Mouse (Mus musculus) megakaryocyte, embryonic 14.5 days (primary cell): ENCODE results near the gene Tapbpl. TPM values are rescaled to one million over a fixed set of nuclear protein-coding genes. Genes with fewer than 3 reads are reported as not detected.

Experiments
- H3K27me3 ChIP-seq: replicated peaks from 2 replicates; pipeline ENCODE3; 2012; ENCODE audit warnings: inconsistent platforms
- H3K36me3 ChIP-seq: replicated peaks from 2 replicates; pipeline ENCODE3; 2012; ENCODE audit warnings: low read length, inconsistent platforms, mixed read lengths
- H3K4me1 ChIP-seq: 2 replicates; pipeline ENCODE4 v1.6.1; 2012; ENCODE audit warnings: inconsistent platforms
- H3K4me3 ChIP-seq: replicated peaks from 2 replicates; pipeline ENCODE3; 2012; ENCODE audit warnings: moderate library complexity, mild to moderate bottlenecking, inconsistent platforms
- H3K9me3 ChIP-seq: 2 replicates; pipeline ENCODE4 v1.6.1; 2012; ENCODE audit warnings: inconsistent platforms
- FLI1 ChIP-seq: IDR thresholded peaks from 2 replicates; pipeline ENCODE4 v1.6.1; 2012; ENCODE audit warnings: low read length, inconsistent platforms, mixed read lengths
- GATA1 ChIP-seq: IDR thresholded peaks from 3 replicates; pipeline ENCODE4 v1.6.1; 2012; ENCODE audit warnings: mixed read lengths, low read length, inconsistent platforms, borderline replicate concordance
- polyA plus RNA-seq: library from polyadenylated mRNA; stranded (reverse); fragments of >175 nt; gene quantifications from 2 replicates; pipeline ENCODE4 v1.2.3, GENCODE M21; 2012; ENCODE audit warnings: low replicate concordance; ENCODE audit not compliant: insufficient read depth

The Tapbpl gene
- polyA plus RNA-seq, 1 experiment, result 6.0 TPM

- Histone ChIP-seq H3K36me3 (peaks cover 82% of the 10 kb centered on the region), H3K27me3 (no peaks in the 10 kb centered on the region), H3K4me3 (no peak overlapping the region), H3K9me3 (no peaks in the 10 kb centered on the region), H3K4me1 (peaks cover 21% of the 10 kb centered on the region)
- TF ChIP-seq GATA1 (no peak), FLI1 (no peak)
These were observed 45.5 kb downstream of the Tapbpl start for GRCm38 (mm10) chr6:125186203-125186602.

- H3K4me3 ChIP-seq, result no peak overlapping the region
- no peaks in the 10 kb centered on the region for H3K27me3 ChIP-seq
- H3K36me3 ChIP-seq, result peaks cover 95% of the 10 kb centered on the region
- H3K9me3 ChIP-seq, result no peaks in the 10 kb centered on the region
- peaks cover 4% of the 10 kb centered on the region; the same call in 1 of the 2 replicates for H3K4me1 ChIP-seq
- TF ChIP-seq FLI1 (no peak), GATA1 (no peak)
These were observed 49.5 kb downstream of the Tapbpl start for GRCm38 (mm10) chr6:125182133-125182532.

DNA sequence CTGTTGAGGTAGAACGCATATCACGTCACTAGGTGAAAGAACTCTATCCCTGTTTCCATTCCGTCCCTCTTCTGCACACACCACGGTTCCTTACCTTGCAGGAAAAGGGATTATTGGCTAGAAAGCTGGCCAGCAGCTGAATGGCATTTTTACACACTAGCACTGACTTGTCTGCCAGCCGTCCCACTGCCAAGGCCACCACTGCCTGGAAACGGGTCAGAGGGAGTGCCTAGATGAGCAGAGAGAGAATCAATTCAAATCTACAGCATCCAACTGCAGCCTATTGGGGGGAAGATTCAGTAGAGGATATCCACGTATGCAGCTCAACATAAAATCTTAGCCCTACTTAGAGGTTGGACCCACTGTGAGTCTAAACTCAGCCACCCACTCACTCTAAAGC, 52.1 kb downstream of the Tapbpl start:
- 0 out of 2 replicates have a peak, but pooled peaks cover 3% of the 10 kb centered on the region for H3K4me1 ChIP-seq
- peaks cover 95% of the 10 kb centered on the region for H3K36me3 ChIP-seq
- no peaks in the 10 kb centered on the region for H3K27me3 ChIP-seq
- H3K9me3 ChIP-seq, result no peaks in the 10 kb centered on the region
- no peak for TF ChIP-seq FLI1
- no peak for TF ChIP-seq GATA1
- no peak overlapping the region for H3K4me3 ChIP-seq

- H3K4me3 ChIP-seq, result no peak overlapping the region
- no peaks in the 10 kb centered on the region for H3K9me3 ChIP-seq
- TF ChIP-seq GATA1 (no peak), FLI1 (no peak)
- H3K4me1 ChIP-seq, result no peaks in the 10 kb centered on the region
- peaks cover 97% of the 10 kb centered on the region for H3K36me3 ChIP-seq
- H3K27me3 ChIP-seq, result no peaks in the 10 kb centered on the region
These were observed 56.2 kb downstream of the Tapbpl start for GRCm38 (mm10) chr6:125175469-125175868.

Other genes starting within 250 kb of the Tapbpl start
- gene Pianp, start 235.2 kb downstream of the Tapbpl start, polyA plus RNA-seq, result 2.5 and 7.7 TPM in 2 replicates
- gene Zfp384, start 222.7 kb downstream of the Tapbpl start, polyA plus RNA-seq, result 21.5 and 67.6 TPM in 2 replicates
- 16.8 and 17.7 TPM in 2 replicates for gene Ing4, start 192.1 kb downstream of the Tapbpl start, polyA plus RNA-seq
- 8.7 and 11.3 TPM in 2 replicates for gene Acrbp, start 182.2 kb downstream of the Tapbpl start, polyA plus RNA-seq
- gene Lpar5, start 163.9 kb downstream of the Tapbpl start, polyA plus RNA-seq, result 0.62 TPM in 1 of 2 replicates, not detected in the other
- 41.8 and 90.6 TPM in 2 replicates for gene Chd4, start 135.9 kb downstream of the Tapbpl start, polyA plus RNA-seq
- 18.4 and 24.5 TPM in 2 replicates for gene Nop2, start 100.0 kb downstream of the Tapbpl start, polyA plus RNA-seq
- gene Iffo1, start 86.6 kb downstream of the Tapbpl start, polyA plus RNA-seq, result 20.6 and 36.4 TPM in 2 replicates
- 5,967 and 19,384 TPM in 2 replicates for gene Gapdh, start 65.4 kb downstream of the Tapbpl start, polyA plus RNA-seq
- gene Ncapd2, start 40.2 kb downstream of the Tapbpl start, polyA plus RNA-seq, result 92.0 and 141 TPM in 2 replicates
- 68.3 and 124 TPM in 2 replicates for gene Mrpl51, start 40.1 kb downstream of the Tapbpl start, polyA plus RNA-seq
- 1.4 and 1.9 TPM in 2 replicates for gene Vamp1, start 16.3 kb downstream of the Tapbpl start, polyA plus RNA-seq
- gene Cd27, start 5.2 kb upstream of the Tapbpl start, polyA plus RNA-seq, result 1.3 TPM in 1 of 2 replicates, not detected in the other
- not detected in 2 replicates for gene Tuba3a, start 54.2 kb upstream of the Tapbpl start, polyA plus RNA-seq
- 41.9 and 48.8 TPM in 2 replicates for gene Ltbr, start 82.0 kb upstream of the Tapbpl start, polyA plus RNA-seq
- 0.39 TPM in 1 of 2 replicates, not detected in the other for gene Scnn1a, start 88.8 kb upstream of the Tapbpl start, polyA plus RNA-seq
- gene Tnfrsf1a, start 117.5 kb upstream of the Tapbpl start, polyA plus RNA-seq, result 10.1 and 63.6 TPM in 2 replicates
- 0.39 TPM in 1 of 2 replicates, not detected in the other for gene Plekhg6, start 148.9 kb upstream of the Tapbpl start, polyA plus RNA-seq